Mouse (Mus musculus) myocyte (in vitro differentiated cells): ENCODE data around the gene Nek1.
A peak's percentile ranks its signal among the peaks of the same experiment; 100 is the strongest.

Experiments
- E2F4 ChIP-seq: IDR thresholded peaks from one replicate; pipeline ENCODE4 v1.6.1; 2011; ENCODE audit warnings: mild to moderate bottlenecking, control low read depth, moderate library complexity; ENCODE audit not compliant: insufficient read depth
- MYOG ChIP-seq, 3 experiments: IDR thresholded peaks; one replicate each; pipeline ENCODE4 v1.6.1; 2011; ENCODE audit warnings: control low read depth in 2 of 3, low read depth in 2 of 3, mild to moderate bottlenecking in 2 of 3; ENCODE audit not compliant: insufficient read length in 2 of 3, control insufficient read depth in 1 of 3, insufficient read depth in 1 of 3
- POLR2A ChIP-seq: IDR thresholded peaks from one replicate; pipeline ENCODE4 v1.6.1; 2011; ENCODE audit warnings: low read depth, mild to moderate bottlenecking, control low read depth, moderate library complexity; ENCODE audit not compliant: insufficient read length
- TCF12 ChIP-seq: IDR thresholded peaks from one replicate; pipeline ENCODE4 v1.6.1; 2011; ENCODE audit warnings: mild to moderate bottlenecking, control low read depth; ENCODE audit not compliant: poor library complexity, insufficient read depth, severe bottlenecking
- TCF3 ChIP-seq: IDR thresholded peaks from one replicate; pipeline ENCODE4 v1.6.1; 2011; ENCODE audit warnings: low read depth, control low read depth; ENCODE audit not compliant: insufficient read length
- USF1 ChIP-seq: IDR thresholded peaks from one replicate; pipeline ENCODE4 v1.6.1; 2011; ENCODE audit warnings: low read depth, mild to moderate bottlenecking, control low read depth, moderate library complexity

GRCm38 (mm10) chr8:60992910-60993638 is at the start of gene Nek1:
- TF ChIP-seq MYOG (IDR thresholded peaks at IDR 0.05; ENCODE audit: control insufficient read depth in 1 of 3, insufficient read depth in 1 of 3, insufficient read length in 2 of 3, low read depth in 2 of 3) (peak in 1 of 3 experiments; percentile 21), USF1 (no peak), TCF3 (peak; percentile 12), POLR2A (peak; percentile 98), TCF12 (no peak), E2F4 (no peak)
